Mouse (Mus musculus): ENCODE measurements around the gene Copg2. TPM values are rescaled to one million over a fixed set of nuclear protein-coding genes. Genes with fewer than 3 reads are reported as not detected.

Copg2 gene
- polyA plus RNA-seq, 1 experiment from 2014 or later: 34.3 TPM

- H3K4me3 ChIP-seq: peak overlapping the region; percentile 70
- peaks cover 56% of the 10 kb centered on the region for H3K36me3 ChIP-seq
- H3K27ac ChIP-seq (replicated peaks): peak overlapping the region; percentile 90
- H3K27me3 ChIP-seq (ENCODE audit: low read depth, poor library complexity, severe bottlenecking): no peaks in the 10 kb centered on the region
- peak; percentile 85 for DNase-seq (ENCODE audit: low spot score)
- WGBS: 53% methylated on average over 29 of the region's 29 CpGs
- H3K4me1 ChIP-seq: peaks cover 68% of the 10 kb centered on the region
- peaks cover 61% of the 10 kb centered on the region for H3K9me3 ChIP-seq (replicated peaks)
Observed at GRCm38 (mm10) chr6:30736864-30737547, 159.6 kb downstream of the Copg2 start.

- peak overlapping the region; percentile 90 for H3K27ac ChIP-seq (replicated peaks)
- 42% methylated on average over 13 of the region's 13 CpGs for WGBS
- peaks cover 65% of the 10 kb centered on the region for H3K4me1 ChIP-seq
- H3K4me3 ChIP-seq: peak overlapping the region; percentile 70
- DNase-seq (ENCODE audit: low spot score): peak; percentile 62
- peaks cover 61% of the 10 kb centered on the region for H3K9me3 ChIP-seq (replicated peaks)
- H3K27me3 ChIP-seq (ENCODE audit: low read depth, poor library complexity, severe bottlenecking): no peaks in the 10 kb centered on the region
- H3K36me3 ChIP-seq: peaks cover 49% of the 10 kb centered on the region
Observed at GRCm38 (mm10) chr6:30736372-30736762, 160.2 kb downstream of the Copg2 start.

- H3K36me3 ChIP-seq: peaks cover 44% of the 10 kb centered on the region
- 47% methylated on average over 15 of the region's 15 CpGs for WGBS
- H3K27me3 ChIP-seq (ENCODE audit: low read depth, poor library complexity, severe bottlenecking): no peaks in the 10 kb centered on the region
- H3K27ac ChIP-seq (replicated peaks): peak overlapping the region; percentile 90
- peak; percentile 57 for DNase-seq (ENCODE audit: low spot score)
- peaks cover 61% of the 10 kb centered on the region for H3K9me3 ChIP-seq (replicated peaks)
- peak overlapping the region; percentile 70 for H3K4me3 ChIP-seq
- peaks cover 62% of the 10 kb centered on the region for H3K4me1 ChIP-seq
Observed at GRCm38 (mm10) chr6:30735728-30736371, 160.7 kb downstream of the Copg2 start.

- H3K27ac ChIP-seq (replicated peaks): peak overlapping the region; percentile 90
- 56% methylated on average over 22 of the region's 22 CpGs for WGBS
- peaks cover 61% of the 10 kb centered on the region for H3K4me1 ChIP-seq
- no peaks in the 10 kb centered on the region for H3K27me3 ChIP-seq (ENCODE audit: low read depth, poor library complexity, severe bottlenecking)
- H3K4me3 ChIP-seq: peak overlapping the region; percentile 70
- H3K36me3 ChIP-seq: peaks cover 37% of the 10 kb centered on the region
- DNase-seq (ENCODE audit: low spot score): no peak
- H3K9me3 ChIP-seq (replicated peaks): peaks cover 59% of the 10 kb centered on the region
Observed at GRCm38 (mm10) chr6:30734988-30735727, 161.4 kb downstream of the Copg2 start.

GRCm38 (mm10) chr6:30734465-30734864, 162.1 kb downstream of the Copg2 start:
- H3K9me3 ChIP-seq (replicated peaks): peaks cover 52% of the 10 kb centered on the region
- H3K27ac ChIP-seq (replicated peaks): peak overlapping the region; percentile 90
- DNase-seq (ENCODE audit: low spot score): no peak
- 56% methylated on average over 6 of the region's 6 CpGs for WGBS
- H3K27me3 ChIP-seq (ENCODE audit: low read depth, poor library complexity, severe bottlenecking): no peaks in the 10 kb centered on the region
- peaks cover 30% of the 10 kb centered on the region for H3K36me3 ChIP-seq
- peaks cover 63% of the 10 kb centered on the region for H3K4me1 ChIP-seq
- H3K4me3 ChIP-seq: peak overlapping the region; percentile 70

GRCm38 (mm10) chr6:30732571-30733130, 163.9 kb downstream of the Copg2 start:
- H3K27me3 ChIP-seq (ENCODE audit: low read depth, poor library complexity, severe bottlenecking): no peaks in the 10 kb centered on the region
- H3K4me3 ChIP-seq: peak overlapping the region; percentile 70
- whole genome bisulfite sequencing: 33% methylated on average over 18 of the region's 18 CpGs
- H3K36me3 ChIP-seq: peaks cover 14% of the 10 kb centered on the region
- DNase-seq (ENCODE audit: low spot score): no peak
- peaks cover 66% of the 10 kb centered on the region for H3K4me1 ChIP-seq
- H3K27ac ChIP-seq (replicated peaks): peak overlapping the region; percentile 90
- H3K9me3 ChIP-seq (replicated peaks): peaks cover 34% of the 10 kb centered on the region

GRCm38 (mm10) chr6:30730301-30730971, 166.2 kb downstream of the Copg2 start:
- H3K27me3 ChIP-seq (ENCODE audit: low read depth, poor library complexity, severe bottlenecking): no peaks in the 10 kb centered on the region
- no peak for DNase-seq (ENCODE audit: low spot score)
- H3K36me3 ChIP-seq: no peaks in the 10 kb centered on the region
- no peak overlapping the region for H3K27ac ChIP-seq (replicated peaks)
- no peak overlapping the region for H3K4me3 ChIP-seq
- WGBS: 65% methylated on average over 12 of the region's 12 CpGs
- H3K9me3 ChIP-seq (replicated peaks): peaks cover 12% of the 10 kb centered on the region
- H3K4me1 ChIP-seq: peaks cover 46% of the 10 kb centered on the region

- no peaks in the 10 kb centered on the region for H3K27me3 ChIP-seq (ENCODE audit: low read depth, poor library complexity, severe bottlenecking)
- H3K9me3 ChIP-seq (replicated peaks): no peaks in the 10 kb centered on the region
- peak within 1 kb of the TSS; percentile 84 for H3K27ac ChIP-seq (replicated peaks)
- no peak for DNase-seq (ENCODE audit: low spot score)
- peaks cover 39% of the 10 kb centered on the region for H3K4me1 ChIP-seq
- no peak within 1 kb of the TSS for H3K4me3 ChIP-seq
- no peaks in the 10 kb centered on the region for H3K36me3 ChIP-seq
- WGBS: 60% methylated on average over 7 of the region's 7 CpGs
Observed at GRCm38 (mm10) chr6:30723331-30723730, 173.3 kb downstream of the Copg2 start, which contains the start of gene Mest. TSS of gene Mest (plus strand) at chr6:30723547.

GRCm38 (mm10) chr6:30722385-30723164, 174.0 kb downstream of the Copg2 start:
- Histone ChIP-seq H3K27ac (replicated peaks) (peak overlapping the region; percentile 84), H3K9me3 (replicated peaks) (no peaks in the 10 kb centered on the region), H3K4me1 (peaks cover 39% of the 10 kb centered on the region), H3K27me3 (ENCODE audit: low read depth, poor library complexity, severe bottlenecking) (no peaks in the 10 kb centered on the region), H3K36me3 (no peaks in the 10 kb centered on the region), H3K4me3 (no peak overlapping the region)
- peak; percentile 59 for DNase-seq (ENCODE audit: low spot score)
- WGBS: 45% methylated on average over 4 of the region's 4 CpGs

GRCm38 (mm10) chr6:30716796-30717195, 179.8 kb downstream of the Copg2 start:
- Histone ChIP-seq H3K27ac (replicated peaks) (no peak overlapping the region), H3K4me3 (no peak overlapping the region), H3K4me1 (peaks cover 26% of the 10 kb centered on the region), H3K27me3 (ENCODE audit: low read depth, poor library complexity, severe bottlenecking) (no peaks in the 10 kb centered on the region), H3K36me3 (no peaks in the 10 kb centered on the region), H3K9me3 (replicated peaks) (no peaks in the 10 kb centered on the region)
- no peak for DNase-seq (ENCODE audit: low spot score)
- 90% methylated on average over 7 of the region's 7 CpGs for WGBS

- Histone ChIP-seq H3K36me3 (no peaks in the 10 kb centered on the region), H3K4me3 (no peak overlapping the region), H3K9me3 (replicated peaks) (no peaks in the 10 kb centered on the region), H3K4me1 (peaks cover 29% of the 10 kb centered on the region), H3K27me3 (ENCODE audit: low read depth, poor library complexity, severe bottlenecking) (no peaks in the 10 kb centered on the region), H3K27ac (replicated peaks) (no peak overlapping the region)
- WGBS: 88% methylated on average over 5 of the region's 5 CpGs
- DNase-seq (ENCODE audit: low spot score): no peak
Observed at GRCm38 (mm10) chr6:30714891-30715471, 181.6 kb downstream of the Copg2 start.
